Mouse (Mus musculus): ENCODE results near the gene Atrnl1. TPM values are rescaled to one million over a fixed set of nuclear protein-coding genes. Genes with fewer than 3 reads are reported as not detected.

Atrnl1 gene
- polyA plus RNA-seq, 1 experiment from 2014 or later, result 0.60 TPM

- WGBS (ENCODE audit: insufficient replicate concordance), result 81% methylated on average over 6 of the region's 6 CpGs
- H3K9me3 ChIP-seq (replicated peaks; ENCODE audit: control insufficient read depth, low read length), result no peaks in the 10 kb centered on the region
- no peak overlapping the region for H3K4me2 ChIP-seq (ENCODE audit: low read depth, low read length)
- no peaks in the 10 kb centered on the region for H3K36me3 ChIP-seq (ENCODE audit: control insufficient read depth, insufficient read depth)
- H3K9ac ChIP-seq (ENCODE audit: low read depth, low read length), result no peak overlapping the region
- no peaks in the 10 kb centered on the region for H3K27me3 ChIP-seq (ENCODE audit: control insufficient read depth, insufficient read depth, low read depth, low read length)
- no peak overlapping the region for H3K4me3 ChIP-seq (ENCODE audit: low read depth, low read length)
- no peaks in the 10 kb centered on the region for H3K4me1 ChIP-seq (ENCODE audit: control insufficient read depth, low read depth, low read length)
- no peak overlapping the region for H3K27ac ChIP-seq (ENCODE audit: low read length)
- ATAC-seq (ENCODE audit: low read depth), result no peak
Observed at GRCm38 (mm10) chr19:57814291-57814690, 203.5 kb downstream of the Atrnl1 start.

GRCm38 (mm10) chr19:57816221-57816996, 205.6 kb downstream of the Atrnl1 start:
- Histone ChIP-seq H3K4me3 (ENCODE audit: low read depth, low read length) (no peak overlapping the region), H3K4me1 (ENCODE audit: control insufficient read depth, low read depth, low read length) (no peaks in the 10 kb centered on the region), H3K27me3 (ENCODE audit: control insufficient read depth, insufficient read depth, low read depth, low read length) (no peaks in the 10 kb centered on the region), H3K9me3 (replicated peaks; ENCODE audit: control insufficient read depth, low read length) (no peaks in the 10 kb centered on the region), H3K4me2 (ENCODE audit: low read depth, low read length) (no peak overlapping the region), H3K36me3 (ENCODE audit: control insufficient read depth, insufficient read depth) (no peaks in the 10 kb centered on the region), H3K27ac (ENCODE audit: low read length) (no peak overlapping the region), H3K9ac (ENCODE audit: low read depth, low read length) (no peak overlapping the region)
- WGBS (ENCODE audit: insufficient replicate concordance), result 73% methylated on average over 17 of the region's 17 CpGs
- no peak for ATAC-seq (ENCODE audit: low read depth)

- no peak overlapping the region for H3K9ac ChIP-seq (ENCODE audit: low read depth, low read length)
- no peak for ATAC-seq (ENCODE audit: low read depth)
- H3K36me3 ChIP-seq (ENCODE audit: control insufficient read depth, insufficient read depth), result no peaks in the 10 kb centered on the region
- H3K4me3 ChIP-seq (ENCODE audit: low read depth, low read length), result no peak overlapping the region
- no peaks in the 10 kb centered on the region for H3K9me3 ChIP-seq (replicated peaks; ENCODE audit: control insufficient read depth, low read length)
- no peak overlapping the region for H3K4me2 ChIP-seq (ENCODE audit: low read depth, low read length)
- no peak overlapping the region for H3K27ac ChIP-seq (ENCODE audit: low read length)
- no peaks in the 10 kb centered on the region for H3K27me3 ChIP-seq (ENCODE audit: control insufficient read depth, insufficient read depth, low read depth, low read length)
- WGBS (ENCODE audit: insufficient replicate concordance), result 77% methylated on average over 11 of the region's 11 CpGs
- no peaks in the 10 kb centered on the region for H3K4me1 ChIP-seq (ENCODE audit: control insufficient read depth, low read depth, low read length)
Observed at GRCm38 (mm10) chr19:57817736-57818135, 206.9 kb downstream of the Atrnl1 start.

- 67% methylated on average over 4 of the region's 4 CpGs for WGBS (ENCODE audit: insufficient replicate concordance)
- no peaks in the 10 kb centered on the region for H3K36me3 ChIP-seq (ENCODE audit: control insufficient read depth, insufficient read depth)
- no peak for ATAC-seq (ENCODE audit: low read depth)
Observed at GRCm38 (mm10) chr19:57823446-57823845, 212.6 kb downstream of the Atrnl1 start.

GRCm38 (mm10) chr19:57825271-57826207, 214.7 kb downstream of the Atrnl1 start:
- no peak overlapping the region for H3K27ac ChIP-seq (ENCODE audit: low read length)
- 77% methylated on average over 13 of the region's 13 CpGs for WGBS (ENCODE audit: insufficient replicate concordance)
- H3K4me2 ChIP-seq (ENCODE audit: low read depth, low read length), result no peak overlapping the region

More at GRCm38 (mm10) chr19:57823446-57823845, 212.6 kb downstream of the Atrnl1 start:
- no peaks in the 10 kb centered on the region for H3K27me3 ChIP-seq (ENCODE audit: control insufficient read depth, insufficient read depth, low read depth, low read length)
- no peaks in the 10 kb centered on the region for H3K4me1 ChIP-seq (ENCODE audit: control insufficient read depth, low read depth, low read length)
- H3K4me3 ChIP-seq (ENCODE audit: low read depth, low read length), result no peak overlapping the region
- no peak overlapping the region for H3K9ac ChIP-seq (ENCODE audit: low read depth, low read length)
- no peak overlapping the region for H3K27ac ChIP-seq (ENCODE audit: low read length)
- no peaks in the 10 kb centered on the region for H3K9me3 ChIP-seq (replicated peaks; ENCODE audit: control insufficient read depth, low read length)
- H3K4me2 ChIP-seq (ENCODE audit: low read depth, low read length), result no peak overlapping the region

GRCm38 (mm10) chr19:57833083-57833482, 222.2 kb downstream of the Atrnl1 start:
- Histone ChIP-seq H3K27ac (ENCODE audit: low read length) (no peak overlapping the region), H3K4me2 (ENCODE audit: low read depth, low read length) (no peak overlapping the region), H3K9me3 (replicated peaks; ENCODE audit: control insufficient read depth, low read length) (no peaks in the 10 kb centered on the region), H3K27me3 (ENCODE audit: control insufficient read depth, insufficient read depth, low read depth, low read length) (no peaks in the 10 kb centered on the region), H3K4me3 (ENCODE audit: low read depth, low read length) (no peak overlapping the region), H3K36me3 (ENCODE audit: control insufficient read depth, insufficient read depth) (no peaks in the 10 kb centered on the region), H3K9ac (ENCODE audit: low read depth, low read length) (no peak overlapping the region), H3K4me1 (ENCODE audit: control insufficient read depth, low read depth, low read length) (no peaks in the 10 kb centered on the region)
- no peak for ATAC-seq (ENCODE audit: low read depth)
- WGBS (ENCODE audit: insufficient replicate concordance), result 61% methylated on average over 7 of the region's 7 CpGs

More at GRCm38 (mm10) chr19:57825271-57826207, 214.7 kb downstream of the Atrnl1 start:
- no peak for ATAC-seq (ENCODE audit: low read depth)
- H3K27me3 ChIP-seq (ENCODE audit: control insufficient read depth, insufficient read depth, low read depth, low read length), result no peaks in the 10 kb centered on the region
- no peaks in the 10 kb centered on the region for H3K36me3 ChIP-seq (ENCODE audit: control insufficient read depth, insufficient read depth)
- H3K9me3 ChIP-seq (replicated peaks; ENCODE audit: control insufficient read depth, low read length), result no peaks in the 10 kb centered on the region
- H3K4me1 ChIP-seq (ENCODE audit: control insufficient read depth, low read depth, low read length), result no peaks in the 10 kb centered on the region
- H3K4me3 ChIP-seq (ENCODE audit: low read depth, low read length), result no peak overlapping the region
- no peak overlapping the region for H3K9ac ChIP-seq (ENCODE audit: low read depth, low read length)

- WGBS (ENCODE audit: insufficient replicate concordance), result 75% methylated on average over 6 of the region's 6 CpGs
- Histone ChIP-seq H3K9ac (ENCODE audit: low read depth, low read length) (no peak overlapping the region), H3K9me3 (replicated peaks; ENCODE audit: control insufficient read depth, low read length) (no peaks in the 10 kb centered on the region), H3K4me3 (ENCODE audit: low read depth, low read length) (no peak overlapping the region), H3K4me2 (ENCODE audit: low read depth, low read length) (no peak overlapping the region), H3K27me3 (ENCODE audit: control insufficient read depth, insufficient read depth, low read depth, low read length) (no peaks in the 10 kb centered on the region), H3K27ac (ENCODE audit: low read length) (no peak overlapping the region), H3K36me3 (ENCODE audit: control insufficient read depth, insufficient read depth) (no peaks in the 10 kb centered on the region), H3K4me1 (ENCODE audit: control insufficient read depth, low read depth, low read length) (no peaks in the 10 kb centered on the region)
- ATAC-seq (ENCODE audit: low read depth), result no peak
Observed at GRCm38 (mm10) chr19:57837882-57838281, 227.0 kb downstream of the Atrnl1 start.

- H3K27ac ChIP-seq (ENCODE audit: low read length), result no peak overlapping the region
- no peaks in the 10 kb centered on the region for H3K4me1 ChIP-seq (ENCODE audit: control insufficient read depth, low read depth, low read length)
- ATAC-seq (ENCODE audit: low read depth), result no peak
- no peaks in the 10 kb centered on the region for H3K27me3 ChIP-seq (ENCODE audit: control insufficient read depth, insufficient read depth, low read depth, low read length)
- H3K4me2 ChIP-seq (ENCODE audit: low read depth, low read length), result no peak overlapping the region
- no peaks in the 10 kb centered on the region for H3K36me3 ChIP-seq (ENCODE audit: control insufficient read depth, insufficient read depth)
- 74% methylated on average over 9 of the region's 9 CpGs for WGBS (ENCODE audit: insufficient replicate concordance)
- no peak overlapping the region for H3K4me3 ChIP-seq (ENCODE audit: low read depth, low read length)
- no peaks in the 10 kb centered on the region for H3K9me3 ChIP-seq (replicated peaks; ENCODE audit: control insufficient read depth, low read length)
- no peak overlapping the region for H3K9ac ChIP-seq (ENCODE audit: low read depth, low read length)
Observed at GRCm38 (mm10) chr19:57838546-57838945, 227.7 kb downstream of the Atrnl1 start.

GRCm38 (mm10) chr19:57849915-57850314, 239.1 kb downstream of the Atrnl1 start:
- H3K4me2 ChIP-seq (ENCODE audit: low read depth, low read length), result no peak overlapping the region
- no peak for ATAC-seq (ENCODE audit: low read depth)
- no peak overlapping the region for H3K4me3 ChIP-seq (ENCODE audit: low read depth, low read length)
- H3K9me3 ChIP-seq (replicated peaks; ENCODE audit: control insufficient read depth, low read length), result no peaks in the 10 kb centered on the region
- no peaks in the 10 kb centered on the region for H3K27me3 ChIP-seq (ENCODE audit: control insufficient read depth, insufficient read depth, low read depth, low read length)
- no peaks in the 10 kb centered on the region for H3K4me1 ChIP-seq (ENCODE audit: control insufficient read depth, low read depth, low read length)
- no peak overlapping the region for H3K27ac ChIP-seq (ENCODE audit: low read length)
- WGBS (ENCODE audit: insufficient replicate concordance), result 78% methylated on average over 7 of the region's 7 CpGs
- H3K36me3 ChIP-seq (ENCODE audit: control insufficient read depth, insufficient read depth), result no peaks in the 10 kb centered on the region
- no peak overlapping the region for H3K9ac ChIP-seq (ENCODE audit: low read depth, low read length)

Measured in liver, embryonic 16.5 days (tissue).